Mouse (Mus musculus): ENCODE measurements around the gene Slc25a22.
"Not testable (repeated sequence)": the region's sequence is repeated elsewhere in the genome, so short reads cannot be mapped to it uniquely, and the experiment has no call there.

The Slc25a22 gene

GRCm38 (mm10) chr7:141413331-141413730 is 24.4 kb downstream of the Slc25a22 start:
- Histone ChIP-seq H3K36me3 (ENCODE audit: insufficient read depth, low read length) (peaks cover 36% of the 10 kb centered on the region), H3K27me3 (ENCODE audit: insufficient read depth, low read length) (no peaks in the 10 kb centered on the region), H3K4me3 (replicated peaks; ENCODE audit: low read length) (peak overlapping the region; percentile 94), H3K4me1 (replicated peaks; ENCODE audit: low read depth, low read length) (peaks cover 62% of the 10 kb centered on the region), H3K9me3 (ENCODE audit: low read length) (no peaks in the 10 kb centered on the region)
- TF ChIP-seq CTCF (conservative IDR thresholded peaks at IDR 0.05; ENCODE audit: low read length): no peak
- TF ChIP-seq POU5F1 (IDR thresholded peaks at IDR 0.05; ENCODE audit: borderline replicate concordance, low read length): no peak
- TF ChIP-seq NANOG (IDR thresholded peaks at IDR 0.05; ENCODE audit: borderline replicate concordance, low read length): no peak

- H3K27me3 ChIP-seq (ENCODE audit: insufficient read depth, low read length): no peaks in the 10 kb centered on the region
- H3K9me3 ChIP-seq (ENCODE audit: low read length): peaks cover 5% of the 10 kb centered on the region
- no peak overlapping the region for H3K4me3 ChIP-seq (replicated peaks; ENCODE audit: low read length)
- peaks cover 50% of the 10 kb centered on the region for H3K4me1 ChIP-seq (replicated peaks; ENCODE audit: low read depth, low read length)
- TF ChIP-seq NANOG (IDR thresholded peaks at IDR 0.05; ENCODE audit: borderline replicate concordance, low read length): no peak
- no peak for TF ChIP-seq CTCF (conservative IDR thresholded peaks at IDR 0.05; ENCODE audit: low read length)
- TF ChIP-seq POU5F1 (IDR thresholded peaks at IDR 0.05; ENCODE audit: borderline replicate concordance, low read length): no peak
- H3K36me3 ChIP-seq (ENCODE audit: insufficient read depth, low read length): peaks cover 44% of the 10 kb centered on the region
These were observed 26.0 kb downstream of the Slc25a22 start for GRCm38 (mm10) chr7:141411667-141412066.

DNA sequence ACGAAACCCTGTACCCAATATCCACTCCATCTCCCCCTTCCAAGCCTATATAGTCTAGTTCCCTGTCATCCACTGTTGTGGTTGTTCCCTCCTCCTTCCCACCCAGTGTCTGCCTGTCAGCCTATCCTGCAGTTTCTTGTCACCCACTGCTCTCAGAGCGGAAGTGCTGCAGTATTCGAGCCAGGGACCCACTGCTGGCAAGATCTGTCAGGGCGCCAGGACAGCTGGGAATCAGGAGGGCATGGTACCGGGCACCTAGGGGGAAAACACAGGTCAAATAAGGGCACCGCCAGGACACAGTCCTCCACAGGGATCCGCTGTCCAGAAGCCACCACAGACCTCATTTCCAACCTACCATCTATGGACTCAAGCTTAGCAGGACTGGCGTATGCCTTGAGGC is 27.1 kb downstream of the Slc25a22 start:
- TF ChIP-seq CTCF (conservative IDR thresholded peaks at IDR 0.05; ENCODE audit: low read length): no peak
- TF ChIP-seq POU5F1 (IDR thresholded peaks at IDR 0.05; ENCODE audit: borderline replicate concordance, low read length): no peak
- no peak for TF ChIP-seq NANOG (IDR thresholded peaks at IDR 0.05; ENCODE audit: borderline replicate concordance, low read length)

DNA sequence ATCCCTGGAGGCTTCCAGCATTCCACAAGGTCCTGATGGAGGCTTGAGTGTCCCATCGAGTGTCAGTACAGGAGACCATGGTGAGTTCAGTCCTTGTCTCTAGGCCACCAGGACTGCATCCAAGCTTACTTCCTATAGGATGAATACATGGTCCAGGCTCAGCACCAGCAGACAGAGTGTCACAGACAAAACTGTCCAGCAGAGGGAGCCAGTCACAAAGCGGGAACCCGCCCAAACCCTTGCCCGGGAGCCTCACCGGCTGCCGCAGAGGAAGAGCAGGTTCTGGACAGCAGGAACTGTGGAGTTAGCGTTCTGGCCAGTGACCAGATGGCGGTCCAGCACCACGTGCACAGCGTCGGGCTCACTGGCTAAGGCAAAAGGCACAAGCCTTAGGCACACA is 28.9 kb downstream of the Slc25a22 start:
- TF ChIP-seq CTCF (conservative IDR thresholded peaks at IDR 0.05; ENCODE audit: low read length): peak; percentile 70
- no peak for TF ChIP-seq NANOG (IDR thresholded peaks at IDR 0.05; ENCODE audit: borderline replicate concordance, low read length)
- Histone ChIP-seq H3K36me3 (ENCODE audit: insufficient read depth, low read length) (peaks cover 47% of the 10 kb centered on the region), H3K4me3 (replicated peaks; ENCODE audit: low read length) (no peak overlapping the region; the same call in 1 of the 2 replicates), H3K9me3 (ENCODE audit: low read length) (peaks cover 5% of the 10 kb centered on the region), H3K27me3 (ENCODE audit: insufficient read depth, low read length) (no peaks in the 10 kb centered on the region), H3K4me1 (replicated peaks; ENCODE audit: low read depth, low read length) (peaks cover 27% of the 10 kb centered on the region)

More for the DNA sequence above, 27.1 kb downstream of the Slc25a22 start:
- Histone ChIP-seq H3K36me3 (ENCODE audit: insufficient read depth, low read length) (peaks cover 44% of the 10 kb centered on the region), H3K9me3 (ENCODE audit: low read length) (peaks cover 5% of the 10 kb centered on the region), H3K4me3 (replicated peaks; ENCODE audit: low read length) (no peak overlapping the region), H3K27me3 (ENCODE audit: insufficient read depth, low read length) (no peaks in the 10 kb centered on the region), H3K4me1 (replicated peaks; ENCODE audit: low read depth, low read length) (peaks cover 39% of the 10 kb centered on the region)

- not testable (repeated sequence) for H3K4me3 ChIP-seq (replicated peaks; ENCODE audit: low read length)
- H3K4me1 ChIP-seq (replicated peaks; ENCODE audit: low read depth, low read length): peaks cover 19% of the 10 kb centered on the region
- H3K36me3 ChIP-seq (ENCODE audit: insufficient read depth, low read length): peaks cover 58% of the 10 kb centered on the region
These were observed 30.0 kb downstream of the Slc25a22 start for GRCm38 (mm10) chr7:141407670-141408069.

GRCm38 (mm10) chr7:141405466-141405865 is 32.2 kb downstream of the Slc25a22 start:
- Histone ChIP-seq H3K4me1 (replicated peaks; ENCODE audit: low read depth, low read length) (peaks cover 29% of the 10 kb centered on the region), H3K36me3 (ENCODE audit: insufficient read depth, low read length) (peaks cover 64% of the 10 kb centered on the region), H3K4me3 (replicated peaks; ENCODE audit: low read length) (no peak overlapping the region), H3K9me3 (ENCODE audit: low read length) (peaks cover 5% of the 10 kb centered on the region), H3K27me3 (ENCODE audit: insufficient read depth, low read length) (no peaks in the 10 kb centered on the region)
- TF ChIP-seq CTCF (conservative IDR thresholded peaks at IDR 0.05; ENCODE audit: low read length): no peak
- TF ChIP-seq NANOG (IDR thresholded peaks at IDR 0.05; ENCODE audit: borderline replicate concordance, low read length): no peak
- TF ChIP-seq POU5F1 (IDR thresholded peaks at IDR 0.05; ENCODE audit: borderline replicate concordance, low read length): no peak

More at GRCm38 (mm10) chr7:141407670-141408069, 30.0 kb downstream of the Slc25a22 start:
- not testable (repeated sequence) for H3K27me3 ChIP-seq (ENCODE audit: insufficient read depth, low read length); H3K9me3 ChIP-seq (ENCODE audit: low read length)

DNA sequence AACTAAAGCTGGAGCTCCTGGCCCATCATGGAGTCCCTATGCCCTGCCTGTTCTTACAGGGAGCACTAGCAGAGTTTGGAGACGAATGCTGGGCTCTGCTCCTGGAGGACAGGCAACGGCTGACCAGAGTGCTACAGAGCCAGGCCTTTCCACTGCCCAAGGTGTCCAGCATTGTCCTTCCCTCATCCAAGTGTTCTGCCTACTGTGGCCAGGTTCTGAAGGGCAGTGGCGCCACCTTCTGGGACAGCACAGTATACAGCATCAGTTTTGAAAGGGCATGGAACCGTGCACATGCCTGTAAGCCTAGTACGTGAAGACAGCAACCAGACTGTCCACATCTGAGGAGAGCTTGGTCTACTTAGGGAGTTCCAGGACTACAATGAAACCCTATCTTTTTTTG is 34.4 kb downstream of the Slc25a22 start:
- TF ChIP-seq CTCF (conservative IDR thresholded peaks at IDR 0.05; ENCODE audit: low read length) (peak; percentile 63), NANOG (IDR thresholded peaks at IDR 0.05; ENCODE audit: borderline replicate concordance, low read length) (no peak)
- peaks cover 31% of the 10 kb centered on the region for H3K4me1 ChIP-seq (replicated peaks; ENCODE audit: low read depth, low read length)
- H3K27me3 ChIP-seq (ENCODE audit: insufficient read depth, low read length): no peaks in the 10 kb centered on the region
- H3K4me3 ChIP-seq (replicated peaks; ENCODE audit: low read length): no peak overlapping the region
- H3K9me3 ChIP-seq (ENCODE audit: low read length): peaks cover 5% of the 10 kb centered on the region
- peaks cover 66% of the 10 kb centered on the region for H3K36me3 ChIP-seq (ENCODE audit: insufficient read depth, low read length)

DNA sequence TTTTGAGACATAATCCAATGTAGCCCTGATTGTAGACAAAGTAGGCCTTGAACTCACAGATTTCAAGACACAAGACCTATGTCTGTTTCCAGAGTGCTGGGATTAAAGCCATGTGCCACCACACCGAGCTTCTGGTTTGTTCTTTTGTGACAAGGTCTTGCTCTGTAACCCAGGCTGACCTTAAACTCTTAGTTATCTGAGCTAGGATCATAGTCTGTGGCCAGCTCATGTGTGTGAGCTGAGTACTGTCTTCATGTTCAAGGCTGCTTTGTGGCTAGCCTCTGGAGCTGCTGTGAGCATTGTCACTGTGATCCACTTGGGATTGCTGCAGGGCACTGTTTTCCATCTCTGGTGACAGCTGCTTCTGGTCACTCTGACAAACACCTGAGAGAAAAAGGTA is 42.3 kb downstream of the Slc25a22 start:
- Histone ChIP-seq H3K4me3 (replicated peaks; ENCODE audit: low read length) (no peak overlapping the region), H3K9me3 (ENCODE audit: low read length) (no peaks in the 10 kb centered on the region), H3K27me3 (ENCODE audit: insufficient read depth, low read length) (no peaks in the 10 kb centered on the region), H3K4me1 (replicated peaks; ENCODE audit: low read depth, low read length) (peaks cover 54% of the 10 kb centered on the region), H3K36me3 (ENCODE audit: insufficient read depth, low read length) (peaks cover 54% of the 10 kb centered on the region)
- TF ChIP-seq CTCF (conservative IDR thresholded peaks at IDR 0.05; ENCODE audit: low read length): no peak
- TF ChIP-seq POU5F1 (IDR thresholded peaks at IDR 0.05; ENCODE audit: borderline replicate concordance, low read length): no peak
- no peak for TF ChIP-seq NANOG (IDR thresholded peaks at IDR 0.05; ENCODE audit: borderline replicate concordance, low read length)

- peaks cover 54% of the 10 kb centered on the region for H3K4me1 ChIP-seq (replicated peaks; ENCODE audit: low read depth, low read length)
- H3K27me3 ChIP-seq (ENCODE audit: insufficient read depth, low read length): no peaks in the 10 kb centered on the region
- TF ChIP-seq POU5F1 (IDR thresholded peaks at IDR 0.05; ENCODE audit: borderline replicate concordance, low read length): no peak
- peak; percentile 97 for TF ChIP-seq CTCF (conservative IDR thresholded peaks at IDR 0.05; ENCODE audit: low read length)
- TF ChIP-seq NANOG (IDR thresholded peaks at IDR 0.05; ENCODE audit: borderline replicate concordance, low read length): no peak
- H3K4me3 ChIP-seq (replicated peaks; ENCODE audit: low read length): no peak overlapping the region
- peaks cover 48% of the 10 kb centered on the region for H3K36me3 ChIP-seq (ENCODE audit: insufficient read depth, low read length)
- no peaks in the 10 kb centered on the region for H3K9me3 ChIP-seq (ENCODE audit: low read length)
These were observed 42.9 kb downstream of the Slc25a22 start for GRCm38 (mm10) chr7:141394771-141395170.

Data from E14TG2a.4 (cell line).